Mouse (Mus musculus) megakaryocyte, embryonic 14.5 days (primary cell): ENCODE measurements around the gene Txlng.

Source experiments
- FLI1 ChIP-seq: IDR thresholded peaks from 2 replicates; pipeline ENCODE4 v1.6.1; 2012; ENCODE audit warnings: low read length, inconsistent platforms, mixed read lengths
- GATA1 ChIP-seq: IDR thresholded peaks from 3 replicates; pipeline ENCODE4 v1.6.1; 2012; ENCODE audit warnings: mixed read lengths, low read length, inconsistent platforms, borderline replicate concordance

DNA sequence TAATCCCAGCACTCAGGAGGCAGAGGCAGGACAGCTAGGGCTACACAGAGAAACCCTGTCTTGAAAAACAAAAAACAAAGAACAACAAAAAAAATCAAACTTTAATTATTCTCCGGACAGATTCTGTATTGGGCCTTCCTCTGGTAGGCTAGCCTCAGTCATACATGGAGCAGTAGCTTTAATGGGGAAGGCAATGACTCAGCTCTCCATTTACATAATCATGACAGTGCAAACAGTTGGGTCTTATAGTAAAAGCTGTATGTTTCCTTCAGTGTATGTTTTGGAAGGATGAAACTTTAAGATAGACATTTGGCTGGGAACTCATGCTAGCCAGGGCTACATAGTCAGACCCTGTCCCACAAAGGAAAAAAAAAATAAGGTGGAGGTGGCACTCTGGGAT is 19.4 kb upstream of the Txlng start:
- TF ChIP-seq GATA1 (no peak), FLI1 (no peak)
